Mouse (Mus musculus): ENCODE results near the gene Crocc. TPM values are rescaled to one million over a fixed set of nuclear protein-coding genes. Genes with fewer than 3 reads are reported as not detected.

Crocc gene
- polyA plus RNA-seq, 1 experiment = 40.4 TPM

GRCm38 (mm10) chr4:141066709-141067515 is 6.6 kb upstream of the Crocc start:
- TF ChIP-seq CTCF (IDR thresholded peaks at IDR 0.05; ENCODE audit: borderline replicate concordance, extremely low read depth, insufficient read depth, insufficient read length) = no peak
- peak; percentile 49 for DNase-seq (ENCODE audit: low read depth)

DNA sequence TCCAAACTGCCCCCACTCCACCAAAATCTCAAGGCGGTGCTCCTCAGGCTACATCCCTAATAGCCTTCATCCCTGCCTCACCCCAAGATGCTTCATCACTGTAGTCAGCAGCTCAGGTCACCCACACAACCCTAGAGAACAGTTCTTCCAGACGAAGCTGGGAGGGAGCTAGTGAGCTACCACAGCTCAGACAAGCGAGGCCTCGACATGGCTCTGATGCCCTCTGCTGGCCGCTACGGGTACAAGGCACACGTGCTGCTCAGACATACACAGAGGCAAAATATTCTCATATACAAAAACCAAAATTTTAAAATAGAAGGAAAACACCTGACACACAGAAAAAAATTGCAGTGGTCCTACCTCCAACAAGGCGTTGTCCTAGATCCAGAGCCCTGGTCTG is 4.8 kb upstream of the Crocc start:
- TF ChIP-seq CTCF (IDR thresholded peaks at IDR 0.05; ENCODE audit: borderline replicate concordance, extremely low read depth, insufficient read depth, insufficient read length) (peak; percentile 99), POLR2A (IDR thresholded peaks at IDR 0.05; ENCODE audit: borderline replicate concordance, extremely low read depth, insufficient read depth, insufficient read length, poor library complexity, severe bottlenecking) (no peak)
- DNase-seq (ENCODE audit: low read depth) = peak; percentile 94

GRCm38 (mm10) chr4:141064104-141064659 is 3.8 kb upstream of the Crocc start:
- DNase-seq (ENCODE audit: low read depth) = no peak
- TF ChIP-seq CTCF (IDR thresholded peaks at IDR 0.05; ENCODE audit: borderline replicate concordance, extremely low read depth, insufficient read depth, insufficient read length) = no peak
- no peak for TF ChIP-seq POLR2A (IDR thresholded peaks at IDR 0.05; ENCODE audit: borderline replicate concordance, extremely low read depth, insufficient read depth, insufficient read length, poor library complexity, severe bottlenecking)

DNA sequence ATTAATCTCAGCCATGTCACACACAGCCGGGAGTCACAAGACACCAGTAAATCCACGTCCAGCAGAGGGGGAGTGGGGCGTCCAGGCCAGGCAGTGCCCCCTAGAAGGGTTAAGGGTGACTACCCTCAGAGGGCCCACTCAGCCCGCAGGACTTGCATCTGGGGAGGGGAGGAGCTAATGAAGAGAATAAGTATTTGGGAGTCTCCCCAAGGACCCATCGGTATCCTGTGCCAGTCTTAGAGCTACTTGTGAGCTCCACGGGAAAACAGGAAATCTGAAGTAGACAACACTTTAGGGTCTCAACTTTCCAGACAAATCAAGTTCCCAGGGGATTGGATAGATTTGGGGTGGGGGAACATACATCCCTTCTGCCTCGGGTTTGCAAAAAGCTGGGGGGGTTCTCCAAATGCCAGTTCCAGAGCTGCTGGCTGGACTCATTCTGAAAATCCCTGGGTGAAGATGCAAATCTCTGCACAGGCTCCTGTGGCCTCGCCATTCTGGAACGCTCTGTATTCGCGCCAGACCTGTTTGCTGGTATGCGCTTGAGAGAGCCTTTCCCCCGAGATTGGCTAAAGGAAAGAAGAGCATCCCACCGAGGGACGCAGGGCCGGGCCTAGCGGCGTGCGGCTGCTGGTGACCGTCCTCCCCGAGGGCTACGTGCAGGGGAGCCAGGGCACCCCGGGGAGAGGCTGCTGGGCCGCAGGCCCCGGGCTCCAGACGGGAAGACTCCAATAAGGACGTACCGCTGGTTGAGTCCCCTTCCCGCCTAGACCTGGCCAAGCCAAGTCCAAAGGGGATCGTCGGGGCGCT is 529 bp downstream of the Crocc start:
- no peak for TF ChIP-seq CTCF (IDR thresholded peaks at IDR 0.05; ENCODE audit: borderline replicate concordance, extremely low read depth, insufficient read depth, insufficient read length)
- TF ChIP-seq POLR2A (IDR thresholded peaks at IDR 0.05; ENCODE audit: borderline replicate concordance, extremely low read depth, insufficient read depth, insufficient read length, poor library complexity, severe bottlenecking) = no peak
- peak; percentile 31 for DNase-seq (ENCODE audit: low read depth)

DNA sequence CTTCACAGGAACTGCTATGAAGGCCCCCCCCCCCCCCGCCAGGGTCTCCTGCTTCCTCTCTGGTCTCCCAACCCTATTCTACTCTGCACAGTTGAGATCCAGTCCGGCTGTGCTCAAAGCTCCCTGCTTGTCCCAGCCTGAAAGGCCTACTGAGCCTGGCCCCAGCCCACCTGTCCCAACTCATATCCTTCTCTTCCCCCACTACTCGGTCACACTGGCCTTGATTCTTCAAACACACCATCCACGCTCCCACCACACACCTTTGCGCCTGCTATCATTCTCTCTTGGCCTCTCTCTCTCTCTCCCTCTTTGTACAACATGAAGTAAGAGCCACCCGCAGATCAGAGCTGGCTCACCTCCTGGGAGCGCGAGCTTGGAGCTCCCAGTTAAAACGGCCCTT is 1.5 kb downstream of the Crocc start:
- TF ChIP-seq CTCF (IDR thresholded peaks at IDR 0.05; ENCODE audit: borderline replicate concordance, extremely low read depth, insufficient read depth, insufficient read length) = no peak
- no peak for TF ChIP-seq POLR2A (IDR thresholded peaks at IDR 0.05; ENCODE audit: borderline replicate concordance, extremely low read depth, insufficient read depth, insufficient read length, poor library complexity, severe bottlenecking)
- no peak for DNase-seq (ENCODE audit: low read depth)

GRCm38 (mm10) chr4:141056970-141057369 is 3.4 kb downstream of the Crocc start:
- no peak for DNase-seq (ENCODE audit: low read depth)
- no peak for TF ChIP-seq CTCF (IDR thresholded peaks at IDR 0.05; ENCODE audit: borderline replicate concordance, extremely low read depth, insufficient read depth, insufficient read length)
- no peak for TF ChIP-seq POLR2A (IDR thresholded peaks at IDR 0.05; ENCODE audit: borderline replicate concordance, extremely low read depth, insufficient read depth, insufficient read length, poor library complexity, severe bottlenecking)

DNA sequence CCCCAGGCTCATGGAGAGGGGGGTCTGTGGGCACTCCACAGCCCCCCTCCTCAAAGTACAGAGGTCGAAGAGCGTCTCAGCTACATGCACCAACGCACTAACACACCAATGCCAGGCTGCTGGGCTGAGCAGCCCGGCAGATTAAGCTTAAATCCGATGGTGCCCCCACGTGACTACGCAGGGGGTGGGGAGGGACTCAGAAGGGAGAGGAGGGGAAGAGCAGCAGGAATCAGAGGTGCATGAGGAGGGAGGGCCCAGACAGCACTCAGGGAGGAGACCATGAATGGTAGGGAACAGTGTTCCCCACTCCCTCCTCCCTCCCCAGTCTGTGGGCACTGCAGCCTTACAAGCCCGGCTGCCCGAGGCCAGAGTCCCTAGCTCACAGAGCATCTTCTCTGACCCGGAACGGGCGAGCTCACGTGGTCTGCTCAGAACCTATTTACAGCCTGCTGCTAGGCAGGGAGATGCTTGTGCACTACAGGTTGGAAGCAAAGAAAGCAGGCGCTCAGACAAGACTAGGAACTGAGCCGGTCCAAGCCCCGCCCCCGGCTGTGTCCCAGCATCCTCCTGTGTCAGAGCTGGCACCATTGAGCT is 6.7 kb downstream of the Crocc start:
- no peak for TF ChIP-seq POLR2A (IDR thresholded peaks at IDR 0.05; ENCODE audit: borderline replicate concordance, extremely low read depth, insufficient read depth, insufficient read length, poor library complexity, severe bottlenecking)
- no peak for TF ChIP-seq CTCF (IDR thresholded peaks at IDR 0.05; ENCODE audit: borderline replicate concordance, extremely low read depth, insufficient read depth, insufficient read length)
- peak; percentile 91 for DNase-seq (ENCODE audit: low read depth)

DNA sequence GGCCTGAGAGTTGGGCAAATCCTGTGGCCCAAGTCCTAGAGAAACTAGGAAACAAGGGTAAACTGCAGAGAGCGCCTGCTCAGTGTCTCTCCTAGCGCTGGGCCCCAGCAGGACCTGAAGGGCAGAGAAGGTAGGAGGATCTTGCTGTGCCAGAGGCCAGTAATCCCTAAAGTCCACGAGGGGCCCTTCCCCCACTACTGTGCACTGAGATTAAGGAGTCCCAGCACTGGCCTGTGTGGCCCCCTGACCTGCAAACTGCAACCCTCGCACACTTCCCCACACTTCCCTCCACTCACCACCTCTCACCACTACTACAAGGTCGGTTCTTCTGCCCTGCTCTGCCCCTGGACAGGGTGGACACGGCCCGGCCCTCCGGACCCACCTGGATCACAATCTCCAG is 7.2 kb downstream of the Crocc start:
- no peak for DNase-seq (ENCODE audit: low read depth)
- TF ChIP-seq CTCF (IDR thresholded peaks at IDR 0.05; ENCODE audit: borderline replicate concordance, extremely low read depth, insufficient read depth, insufficient read length) (no peak), POLR2A (IDR thresholded peaks at IDR 0.05; ENCODE audit: borderline replicate concordance, extremely low read depth, insufficient read depth, insufficient read length, poor library complexity, severe bottlenecking) (no peak)

- DNase-seq (ENCODE audit: low read depth) = peak; percentile 60
Measured at GRCm38 (mm10) chr4:141052442-141052841, 7.9 kb downstream of the Crocc start.

GRCm38 (mm10) chr4:141049476-141049835 is 10.9 kb downstream of the Crocc start:
- peak; percentile 97 for DNase-seq (ENCODE audit: low read depth)
- TF ChIP-seq POLR2A (IDR thresholded peaks at IDR 0.05; ENCODE audit: borderline replicate concordance, extremely low read depth, insufficient read depth, insufficient read length, poor library complexity, severe bottlenecking) (no peak), CTCF (IDR thresholded peaks at IDR 0.05; ENCODE audit: borderline replicate concordance, extremely low read depth, insufficient read depth, insufficient read length) (no peak)

More at GRCm38 (mm10) chr4:141052442-141052841, 7.9 kb downstream of the Crocc start:
- TF ChIP-seq POLR2A (IDR thresholded peaks at IDR 0.05; ENCODE audit: borderline replicate concordance, extremely low read depth, insufficient read depth, insufficient read length, poor library complexity, severe bottlenecking) = no peak

DNA sequence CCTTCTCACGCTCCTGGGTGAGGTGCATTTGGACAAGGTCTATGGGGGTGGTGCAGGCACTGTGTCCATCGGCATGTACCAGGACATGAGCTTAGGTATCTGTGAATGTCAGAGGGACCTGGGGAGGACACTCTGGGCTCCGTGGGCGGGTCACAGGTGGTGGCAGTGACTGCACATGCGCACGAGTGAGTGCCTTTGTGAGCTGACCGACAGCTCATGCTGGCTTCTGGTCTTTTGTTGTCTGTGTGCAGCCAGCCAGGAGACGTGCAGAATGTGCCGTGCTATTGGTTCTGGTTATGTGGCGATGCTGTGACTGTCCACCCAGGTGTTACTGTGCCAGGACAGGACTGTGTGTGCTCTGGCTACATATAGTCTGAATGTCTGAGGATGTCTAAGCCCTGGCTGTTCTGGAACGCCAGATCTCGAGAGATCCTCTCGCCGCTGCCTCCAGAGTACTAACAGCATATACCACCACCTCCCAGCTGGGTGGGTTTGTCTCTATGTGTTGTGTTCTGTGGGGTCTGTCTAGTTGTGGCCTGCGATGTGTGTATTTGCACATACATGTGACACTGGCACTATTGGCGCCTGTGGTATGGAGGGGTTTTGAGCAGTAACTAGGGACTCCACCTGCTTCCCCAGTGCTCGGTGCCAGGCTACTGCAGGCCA is 11.4 kb downstream of the Crocc start:
- no peak for TF ChIP-seq CTCF (IDR thresholded peaks at IDR 0.05; ENCODE audit: borderline replicate concordance, extremely low read depth, insufficient read depth, insufficient read length)
- no peak for TF ChIP-seq POLR2A (IDR thresholded peaks at IDR 0.05; ENCODE audit: borderline replicate concordance, extremely low read depth, insufficient read depth, insufficient read length, poor library complexity, severe bottlenecking)
- DNase-seq (ENCODE audit: low read depth) = peak; percentile 80

All from brain, embryonic 14.5 days (tissue).